Mouse (Mus musculus) embryonic facial prominence, embryonic 10.5 days (tissue): ENCODE measurements around the gene Eid3. TPM values are rescaled to one million over a fixed set of nuclear protein-coding genes. Genes with fewer than 3 reads are reported as not detected.

Source experiments
- DNase-seq: peaks from one replicate; pipeline ENCODE4 v3.0.0-alpha.2; 2017; ENCODE audit warnings: low spot score
- H3K27ac ChIP-seq: fragments of 300-500 bp; sonication (generic); replicated peaks from 2 replicates; pipeline ENCODE4 v1.5.1; 2016; ENCODE audit warnings: mild to moderate bottlenecking
- H3K27me3 ChIP-seq: fragments of 300-500 bp; sonication (generic); replicated peaks from 2 replicates; pipeline ENCODE4 v1.6.1; 2016; ENCODE audit warnings: low read depth, mild to moderate bottlenecking; ENCODE audit not compliant: poor library complexity, severe bottlenecking
- H3K36me3 ChIP-seq: fragments of 300-500 bp; sonication (generic); replicated peaks from 2 replicates; pipeline ENCODE4 v1.6.1; 2016; ENCODE audit warnings: mild to moderate bottlenecking, moderate library complexity
- H3K4me1 ChIP-seq: fragments of 300-500 bp; sonication (generic); 2 replicates; pipeline ENCODE4 v1.6.1; 2016
- H3K4me3 ChIP-seq: fragments of 300-500 bp; sonication (generic); 2 replicates; pipeline ENCODE4 v1.5.1; 2016; ENCODE audit warnings: mild to moderate bottlenecking, moderate library complexity
- H3K9me3 ChIP-seq: fragments of 300-500 bp; sonication (generic); 2 replicates; pipeline ENCODE4 v1.6.1; 2016; ENCODE audit warnings: mild to moderate bottlenecking
- WGBS: fragments of 180-500 bp; shearing (Covaris S2); methylation state at CpG from one replicate; pipeline ENCODE4 v1.1.7; 2016; 5-methylcytosine and 5-hydroxymethylcytosine counted together
- polyA plus RNA-seq: library from polyadenylated mRNA; unstranded; fragments of >200 nt; fragmentation: Nextera tagmentation; extraction: Ambion mirVana; gene quantifications from 2 replicates; pipeline ENCODE4 v1.2.1, GENCODE M21; 2016

Eid3 gene
- polyA plus RNA-seq, 1 experiment from 2014 or later: 0.52 TPM

GRCm38 (mm10) chr10:82898893-82899292 is 32.5 kb downstream of the Eid3 start:
- DNase-seq: no peak
- Histone ChIP-seq H3K27ac (no peak overlapping the region), H3K9me3 (no peaks in the 10 kb centered on the region), H3K27me3 (no peaks in the 10 kb centered on the region), H3K4me3 (no peak overlapping the region), H3K36me3 (peaks cover 50% of the 10 kb centered on the region), H3K4me1 (peaks cover 16% of the 10 kb centered on the region)
- 65% methylated on average over 7 of the region's 7 CpGs for WGBS

- 48% methylated on average over 16 of the region's 16 CpGs for WGBS
- H3K4me1 ChIP-seq: peaks cover 17% of the 10 kb centered on the region
- H3K36me3 ChIP-seq: peaks cover 40% of the 10 kb centered on the region
- peak overlapping the region; percentile 30; the same call in 1 of the 2 replicates for H3K4me3 ChIP-seq
- DNase-seq: peak; percentile 28
- H3K9me3 ChIP-seq: no peaks in the 10 kb centered on the region
- no peaks in the 10 kb centered on the region for H3K27me3 ChIP-seq
- no peak overlapping the region for H3K27ac ChIP-seq
Measured at GRCm38 (mm10) chr10:82899810-82900421, 33.5 kb downstream of the Eid3 start.

GRCm38 (mm10) chr10:82900546-82900945 is 34.1 kb downstream of the Eid3 start:
- H3K36me3 ChIP-seq: peaks cover 34% of the 10 kb centered on the region
- H3K9me3 ChIP-seq: no peaks in the 10 kb centered on the region
- peaks cover 20% of the 10 kb centered on the region for H3K4me1 ChIP-seq
- DNase-seq: peak; percentile 25
- WGBS: 53% methylated on average over 7 of the region's 7 CpGs
- H3K27ac ChIP-seq: no peak overlapping the region
- no peaks in the 10 kb centered on the region for H3K27me3 ChIP-seq
- H3K4me3 ChIP-seq: peak overlapping the region; percentile 30; the same call in 1 of the 2 replicates

GRCm38 (mm10) chr10:82901436-82901835 is 35.0 kb downstream of the Eid3 start:
- no peak overlapping the region for H3K4me3 ChIP-seq
- no peaks in the 10 kb centered on the region for H3K27me3 ChIP-seq
- peaks cover 20% of the 10 kb centered on the region for H3K4me1 ChIP-seq
- no peaks in the 10 kb centered on the region for H3K9me3 ChIP-seq
- 8% methylated on average over 7 of the region's 7 CpGs for WGBS
- peak; percentile 89 for DNase-seq
- H3K27ac ChIP-seq: no peak overlapping the region
- H3K36me3 ChIP-seq: peaks cover 25% of the 10 kb centered on the region

- Histone ChIP-seq H3K4me1 (peaks cover 8% of the 10 kb centered on the region), H3K36me3 (no peaks in the 10 kb centered on the region), H3K27me3 (no peaks in the 10 kb centered on the region), H3K27ac (no peak overlapping the region), H3K4me3 (no peak overlapping the region), H3K9me3 (no peaks in the 10 kb centered on the region)
- 88% methylated on average over 7 of the region's 7 CpGs for WGBS
- DNase-seq: no peak
Measured at GRCm38 (mm10) chr10:82908526-82908925, 42.1 kb downstream of the Eid3 start.

GRCm38 (mm10) chr10:82909382-82909781 is 43.0 kb downstream of the Eid3 start:
- peak; percentile 72 for DNase-seq
- H3K36me3 ChIP-seq: no peaks in the 10 kb centered on the region
- H3K27me3 ChIP-seq: no peaks in the 10 kb centered on the region
- peaks cover 8% of the 10 kb centered on the region for H3K4me1 ChIP-seq
- H3K9me3 ChIP-seq: no peaks in the 10 kb centered on the region
- WGBS: 16% methylated on average over 9 of the region's 9 CpGs
- peak overlapping the region; percentile 32; the same call in 1 of the 2 replicates for H3K4me3 ChIP-seq
- H3K27ac ChIP-seq: no peak overlapping the region

GRCm38 (mm10) chr10:82910198-82910597 is 43.8 kb downstream of the Eid3 start:
- no peak overlapping the region for H3K4me3 ChIP-seq
- no peak for DNase-seq
- peaks cover 5% of the 10 kb centered on the region for H3K4me1 ChIP-seq
- H3K27me3 ChIP-seq: no peaks in the 10 kb centered on the region
- no peaks in the 10 kb centered on the region for H3K36me3 ChIP-seq
- no peaks in the 10 kb centered on the region for H3K9me3 ChIP-seq
- no peak overlapping the region for H3K27ac ChIP-seq
- WGBS: 79% methylated on average over 3 of the region's 3 CpGs

GRCm38 (mm10) chr10:82913238-82913637 is 46.8 kb downstream of the Eid3 start:
- Histone ChIP-seq H3K9me3 (no peaks in the 10 kb centered on the region), H3K27me3 (no peaks in the 10 kb centered on the region), H3K27ac (no peak overlapping the region), H3K4me1 (0 out of 2 replicates have a peak, but pooled peaks cover 4% of the 10 kb centered on the region), H3K4me3 (no peak overlapping the region), H3K36me3 (no peaks in the 10 kb centered on the region)
- no peak for DNase-seq
- WGBS: 84% methylated on average over 4 of the region's 4 CpGs

- 85% methylated on average over 6 of the region's 6 CpGs for WGBS
- no peaks in the 10 kb centered on the region for H3K27me3 ChIP-seq
- DNase-seq: no peak
- no peak overlapping the region for H3K4me3 ChIP-seq
- 0 out of 2 replicates have a peak, but pooled peaks cover 4% of the 10 kb centered on the region for H3K4me1 ChIP-seq
- no peaks in the 10 kb centered on the region for H3K9me3 ChIP-seq
- H3K27ac ChIP-seq: no peak overlapping the region
- no peaks in the 10 kb centered on the region for H3K36me3 ChIP-seq
Measured at GRCm38 (mm10) chr10:82913772-82914171, 47.3 kb downstream of the Eid3 start.

Other genes starting within 250 kb of the Eid3 start
- 36.9 and 38.6 TPM in 2 replicates for gene 1190007I07Rik, start 243.4 kb upstream of the Eid3 start, polyA plus RNA-seq
- gene Tdg, start 236.8 kb upstream of the Eid3 start, polyA plus RNA-seq: 262 and 276 TPM in 2 replicates
- 3.4 and 5.2 TPM in 2 replicates for gene Glt8d2, start 176.0 kb upstream of the Eid3 start, polyA plus RNA-seq
- 24.5 and 26.6 TPM in 2 replicates for gene Hcfc2, start 170.5 kb upstream of the Eid3 start, polyA plus RNA-seq
- 54.6 and 56.3 TPM in 2 replicates for gene Nfyb, start 102.5 kb upstream of the Eid3 start, polyA plus RNA-seq
- gene Txnrd1, start 32.7 kb upstream of the Eid3 start, polyA plus RNA-seq: 169 and 177 TPM in 2 replicates
- 1.1 and 1.3 TPM in 2 replicates for gene Chst11, start 118.9 kb downstream of the Eid3 start, polyA plus RNA-seq